Mouse (Mus musculus): ENCODE results near the gene Abca4. TPM values are rescaled to one million over a fixed set of nuclear protein-coding genes. Genes with fewer than 3 reads are reported as not detected.

The Abca4 gene
- polyA plus RNA-seq, 1 experiment from 2014 or later: 1.5 TPM

GRCm38 (mm10) chr3:122120217-122120616 is 76.0 kb downstream of the Abca4 start:
- H3K4me1 ChIP-seq: peaks cover 30% of the 10 kb centered on the region
- no peak overlapping the region for H3K4me2 ChIP-seq
- WGBS: 75% methylated on average over 7 of the region's 7 CpGs
- H3K36me3 ChIP-seq: no peaks in the 10 kb centered on the region
- H3K4me3 ChIP-seq: no peak overlapping the region
- peak overlapping the region; percentile 82 for H3K27ac ChIP-seq
- no peaks in the 10 kb centered on the region for H3K27me3 ChIP-seq
- no peak overlapping the region for H3K9ac ChIP-seq
- no peaks in the 10 kb centered on the region for H3K9me3 ChIP-seq
- no peak; the same call in 1 of the 2 replicates for ATAC-seq (ENCODE audit: borderline replicate concordance, extremely low read depth, low FRiP score, low TSS enrichment)

DNA sequence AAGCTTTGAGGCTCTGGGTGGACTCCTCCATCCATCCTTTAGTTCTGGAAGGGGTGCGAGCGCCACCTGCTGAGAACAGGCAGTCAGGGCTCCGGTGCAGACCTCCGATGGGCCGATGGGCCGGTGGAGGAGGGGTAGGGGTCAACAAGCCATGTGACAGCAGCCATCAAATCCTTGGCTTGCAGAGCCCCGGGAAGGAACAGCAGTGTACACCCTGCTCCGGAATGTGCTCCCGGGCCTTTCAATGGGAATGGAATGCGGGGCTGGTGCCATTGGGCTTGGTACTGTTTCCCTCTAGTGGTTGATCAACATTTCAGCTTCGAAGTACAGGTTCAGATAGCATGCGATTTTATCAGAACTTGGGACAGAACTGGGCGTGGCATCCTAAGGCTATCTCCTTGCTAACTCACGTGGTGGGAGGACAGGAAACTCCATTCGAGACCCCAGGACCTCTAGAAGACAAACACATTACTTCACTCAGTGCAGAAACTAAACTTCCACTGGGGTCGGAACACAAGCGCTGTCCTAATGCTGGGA is 78.0 kb downstream of the Abca4 start:
- Histone ChIP-seq H3K27ac (peak overlapping the region; percentile 65), H3K4me2 (peak overlapping the region; percentile 57), H3K4me1 (peaks cover 30% of the 10 kb centered on the region), H3K27me3 (no peaks in the 10 kb centered on the region), H3K9me3 (no peaks in the 10 kb centered on the region), H3K4me3 (peak overlapping the region; percentile 27), H3K9ac (no peak overlapping the region), H3K36me3 (no peaks in the 10 kb centered on the region)
- peak; percentile 94 for ATAC-seq (ENCODE audit: borderline replicate concordance, extremely low read depth, low FRiP score, low TSS enrichment)
- 4% methylated on average over 17 of the region's 17 CpGs for WGBS

GRCm38 (mm10) chr3:122122838-122123237 is 78.6 kb downstream of the Abca4 start:
- WGBS: 81% methylated on average over 8 of the region's 8 CpGs

DNA sequence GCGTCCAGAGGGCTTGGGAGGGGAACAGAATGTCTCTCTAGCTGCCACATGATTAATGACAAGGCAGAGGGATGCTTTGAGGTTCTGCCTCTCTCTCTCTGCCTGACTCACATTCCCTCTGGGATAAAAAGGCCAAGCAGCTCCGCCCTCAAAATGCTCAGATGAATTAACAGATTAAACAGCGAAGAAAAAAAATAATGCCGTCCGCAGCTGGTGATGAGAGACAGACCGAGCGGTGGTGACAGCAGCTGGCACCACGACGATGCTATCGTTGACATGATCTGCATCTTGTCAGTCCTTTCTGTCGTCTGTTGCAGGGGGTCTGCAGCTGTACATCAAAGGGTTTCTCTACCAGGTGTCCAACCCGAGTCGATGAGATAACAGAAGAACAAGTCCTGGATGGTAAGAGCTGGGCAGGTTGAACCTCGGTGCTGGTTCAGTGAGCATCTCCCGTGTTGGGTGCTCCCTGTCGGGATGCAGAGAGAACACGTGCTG is 84.8 kb downstream of the Abca4 start:
- Histone ChIP-seq H3K27me3 (no peaks in the 10 kb centered on the region), H3K4me3 (no peak overlapping the region), H3K36me3 (no peaks in the 10 kb centered on the region), H3K4me1 (peaks cover 42% of the 10 kb centered on the region), H3K9me3 (no peaks in the 10 kb centered on the region), H3K9ac (no peak overlapping the region), H3K27ac (no peak overlapping the region), H3K4me2 (no peak overlapping the region)
- ATAC-seq (ENCODE audit: borderline replicate concordance, extremely low read depth, low FRiP score, low TSS enrichment): no peak
- WGBS: 29% methylated on average over 17 of the region's 17 CpGs

More at GRCm38 (mm10) chr3:122122838-122123237, 78.6 kb downstream of the Abca4 start:
- Histone ChIP-seq H3K27ac (peak overlapping the region; percentile 65), H3K4me3 (peak overlapping the region; percentile 27; the same call in 1 of the 2 replicates), H3K4me1 (peaks cover 27% of the 10 kb centered on the region), H3K9ac (no peak overlapping the region), H3K36me3 (no peaks in the 10 kb centered on the region), H3K4me2 (peak overlapping the region; percentile 57; the same call in 1 of the 2 replicates), H3K27me3 (no peaks in the 10 kb centered on the region), H3K9me3 (no peaks in the 10 kb centered on the region)
- ATAC-seq (ENCODE audit: borderline replicate concordance, extremely low read depth, low FRiP score, low TSS enrichment): no peak

DNA sequence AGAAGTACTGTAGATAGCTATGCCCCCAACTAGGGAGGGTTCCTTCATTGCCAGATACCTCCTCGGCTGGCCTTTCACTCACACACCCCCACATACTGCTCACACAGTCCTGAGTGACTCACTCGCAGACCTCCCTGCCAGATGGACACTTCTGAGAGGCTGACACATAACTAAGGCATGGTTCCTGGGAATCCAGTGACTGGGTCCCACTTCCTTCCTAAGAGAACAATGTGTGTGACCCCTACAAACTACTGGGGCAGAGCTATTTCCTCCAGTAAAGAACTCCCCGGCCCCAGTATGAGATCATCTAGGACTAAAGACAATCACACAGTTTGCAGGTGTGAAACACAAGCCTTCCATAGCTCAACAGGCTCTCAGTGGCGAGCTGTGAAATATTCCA is 86.5 kb downstream of the Abca4 start:
- Histone ChIP-seq H3K4me1 (peaks cover 42% of the 10 kb centered on the region), H3K36me3 (no peaks in the 10 kb centered on the region), H3K4me2 (no peak overlapping the region), H3K9me3 (no peaks in the 10 kb centered on the region), H3K9ac (no peak overlapping the region), H3K27ac (peak overlapping the region; percentile 80; the same call in 1 of the 2 replicates), H3K4me3 (no peak overlapping the region), H3K27me3 (no peaks in the 10 kb centered on the region)
- 29% methylated on average over 4 of the region's 4 CpGs for WGBS
- peak; percentile 79 for ATAC-seq (ENCODE audit: borderline replicate concordance, extremely low read depth, low FRiP score, low TSS enrichment)

DNA sequence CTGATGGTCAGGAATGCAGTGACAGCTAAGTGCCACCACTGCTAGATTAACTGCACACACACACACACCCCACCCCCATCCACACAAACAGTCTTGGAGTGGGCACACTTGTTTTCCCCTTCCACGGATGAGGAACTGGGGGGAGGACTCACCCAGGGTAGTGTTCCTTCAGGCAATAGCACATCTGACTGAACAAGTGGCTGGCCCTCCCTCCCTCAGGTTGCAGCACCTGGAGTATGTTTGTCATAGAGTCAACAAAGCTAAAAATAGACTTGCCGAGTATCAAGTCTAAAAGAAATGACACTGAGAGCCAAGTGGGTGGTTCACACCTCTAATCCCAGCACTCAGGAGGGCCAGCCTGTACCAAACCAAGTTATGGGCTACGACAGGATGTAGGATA is 87.4 kb downstream of the Abca4 start:
- H3K9me3 ChIP-seq: no peaks in the 10 kb centered on the region
- H3K4me1 ChIP-seq: peaks cover 42% of the 10 kb centered on the region
- no peak overlapping the region for H3K4me3 ChIP-seq
- no peaks in the 10 kb centered on the region for H3K36me3 ChIP-seq
- no peak overlapping the region for H3K4me2 ChIP-seq
- H3K27me3 ChIP-seq: no peaks in the 10 kb centered on the region
- H3K9ac ChIP-seq: no peak overlapping the region
- WGBS: 15% methylated on average over 3 of the region's 3 CpGs
- H3K27ac ChIP-seq: peak overlapping the region; percentile 80
- peak; percentile 43; the same call in 1 of the 2 replicates for ATAC-seq (ENCODE audit: borderline replicate concordance, extremely low read depth, low FRiP score, low TSS enrichment)

- WGBS: 36% methylated on average over 5 of the region's 5 CpGs
- Histone ChIP-seq H3K4me2 (no peak overlapping the region), H3K27me3 (no peaks in the 10 kb centered on the region), H3K36me3 (no peaks in the 10 kb centered on the region), H3K4me1 (peaks cover 42% of the 10 kb centered on the region), H3K4me3 (no peak overlapping the region), H3K9ac (no peak overlapping the region), H3K27ac (0 out of 2 replicates have a peak overlapping the region, but pooled peaks have one; percentile 80), H3K9me3 (no peaks in the 10 kb centered on the region)
- ATAC-seq (ENCODE audit: borderline replicate concordance, extremely low read depth, low FRiP score, low TSS enrichment): no peak
Measured at GRCm38 (mm10) chr3:122133255-122133654, 89.0 kb downstream of the Abca4 start.

DNA sequence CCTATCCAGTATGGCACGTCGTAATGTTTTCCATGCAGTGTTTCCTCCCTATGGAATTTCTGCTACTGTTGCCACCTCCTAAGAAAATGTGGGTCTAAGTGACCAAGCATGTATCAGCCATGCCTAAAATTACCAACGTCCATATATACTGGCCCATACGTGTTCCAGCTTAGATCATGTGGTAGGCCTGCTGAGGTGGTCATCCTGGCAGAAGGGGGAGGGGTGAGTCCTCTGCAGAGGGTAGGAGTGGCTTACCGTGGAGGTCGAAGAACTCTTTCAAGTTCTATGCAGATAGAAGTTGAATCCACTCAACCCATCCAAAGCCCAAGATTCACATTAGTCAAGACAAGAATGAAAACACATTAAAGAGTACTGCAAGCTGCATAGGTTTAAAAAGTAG is 89.6 kb downstream of the Abca4 start:
- no peaks in the 10 kb centered on the region for H3K36me3 ChIP-seq
- no peaks in the 10 kb centered on the region for H3K27me3 ChIP-seq
- H3K9me3 ChIP-seq: no peaks in the 10 kb centered on the region
- no peak overlapping the region for H3K4me3 ChIP-seq
- H3K4me2 ChIP-seq: no peak overlapping the region
- no peak for ATAC-seq (ENCODE audit: borderline replicate concordance, extremely low read depth, low FRiP score, low TSS enrichment)
- WGBS: 45% methylated on average over 6 of the region's 6 CpGs
- H3K27ac ChIP-seq: no peak overlapping the region
- no peak overlapping the region for H3K9ac ChIP-seq
- H3K4me1 ChIP-seq: peaks cover 42% of the 10 kb centered on the region

DNA sequence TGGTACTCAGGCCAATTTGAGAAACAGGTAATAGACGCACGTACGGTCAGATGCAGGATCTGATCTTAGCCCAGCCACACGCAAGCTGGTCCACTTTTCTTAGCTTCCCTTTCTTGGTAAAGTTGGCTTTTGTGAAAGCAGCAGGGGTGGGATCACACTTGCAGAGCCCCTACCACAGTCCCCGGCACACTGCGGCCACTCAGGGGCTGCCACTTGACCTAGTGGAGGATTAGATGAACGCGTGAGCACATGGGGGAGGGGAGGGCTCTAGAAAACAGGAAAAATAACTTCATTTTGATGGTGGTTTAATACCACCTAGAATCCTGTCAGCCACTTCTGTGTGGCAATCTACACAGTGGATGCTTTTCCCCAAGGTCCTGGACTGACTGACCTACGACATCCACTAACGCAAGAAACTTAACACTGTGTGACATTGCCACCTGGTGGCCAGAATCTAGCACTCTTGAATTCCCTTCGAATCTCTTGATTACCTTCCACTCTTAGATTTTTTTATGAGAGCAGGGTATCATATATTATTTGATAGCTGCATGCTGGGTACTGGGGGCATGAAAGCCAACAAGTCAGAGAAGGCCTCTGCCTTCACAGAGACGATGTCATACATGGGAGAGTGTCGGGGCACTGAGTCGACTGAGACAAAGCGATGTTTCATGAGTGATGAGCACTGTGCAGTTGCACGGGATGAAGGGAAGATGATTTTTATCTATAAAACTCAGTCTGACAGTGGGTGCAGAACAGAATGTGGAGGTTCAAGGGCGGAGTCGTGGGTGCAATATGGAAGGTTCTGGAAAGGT is 96.6 kb downstream of the Abca4 start:
- no peaks in the 10 kb centered on the region for H3K9me3 ChIP-seq

DNA sequence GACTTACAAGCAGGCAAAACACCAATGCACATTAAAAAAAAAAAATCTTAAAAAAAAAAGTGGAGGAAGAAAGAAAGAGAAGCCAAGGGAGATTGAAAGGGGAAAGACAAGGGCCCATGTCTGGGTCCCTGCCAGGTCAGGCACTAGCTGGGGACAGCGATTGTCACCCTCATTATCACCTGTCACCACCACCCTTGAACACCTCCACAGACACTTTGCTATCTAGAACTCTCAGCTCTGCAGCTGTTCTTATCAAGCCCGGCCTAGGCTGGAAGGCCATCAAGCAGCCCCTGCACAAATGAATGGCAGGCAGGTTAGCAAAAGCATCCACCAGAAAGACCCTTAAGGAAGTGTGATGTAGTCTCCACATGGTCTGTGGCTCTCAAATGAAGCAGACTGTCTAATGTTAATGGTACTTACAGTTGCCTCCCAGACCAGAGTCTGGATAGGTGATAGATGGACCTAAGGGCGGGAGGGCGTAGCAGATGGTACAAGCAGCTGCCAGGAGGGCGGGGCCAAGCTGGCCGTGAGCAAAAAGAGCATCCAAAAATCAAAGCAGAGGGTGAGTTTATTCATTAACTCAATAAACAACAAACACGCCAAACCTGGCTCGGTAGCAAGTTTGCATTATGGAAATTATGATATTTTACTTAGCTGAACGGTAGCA is 98.1 kb downstream of the Abca4 start:
- no peak for ATAC-seq (ENCODE audit: borderline replicate concordance, extremely low read depth, low FRiP score, low TSS enrichment)
- Histone ChIP-seq H3K27me3 (no peaks in the 10 kb centered on the region), H3K4me1 (peaks cover under 1% of the 10 kb centered on the region; the same call in 1 of the 2 replicates), H3K36me3 (no peaks in the 10 kb centered on the region), H3K27ac (no peak overlapping the region), H3K4me3 (no peak overlapping the region), H3K9me3 (no peaks in the 10 kb centered on the region), H3K9ac (no peak overlapping the region), H3K4me2 (no peak overlapping the region)
- 56% methylated on average over 9 of the region's 9 CpGs for WGBS

More for the DNA sequence above, 96.6 kb downstream of the Abca4 start:
- WGBS: 58% methylated on average over 18 of the region's 18 CpGs
- Histone ChIP-seq H3K27ac (no peak overlapping the region), H3K4me1 (no peaks in the 10 kb centered on the region), H3K4me3 (no peak overlapping the region), H3K36me3 (no peaks in the 10 kb centered on the region), H3K4me2 (no peak overlapping the region), H3K9ac (no peak overlapping the region), H3K27me3 (no peaks in the 10 kb centered on the region)
- ATAC-seq (ENCODE audit: borderline replicate concordance, extremely low read depth, low FRiP score, low TSS enrichment): peak; percentile 62; the same call in 1 of the 2 replicates

DNA sequence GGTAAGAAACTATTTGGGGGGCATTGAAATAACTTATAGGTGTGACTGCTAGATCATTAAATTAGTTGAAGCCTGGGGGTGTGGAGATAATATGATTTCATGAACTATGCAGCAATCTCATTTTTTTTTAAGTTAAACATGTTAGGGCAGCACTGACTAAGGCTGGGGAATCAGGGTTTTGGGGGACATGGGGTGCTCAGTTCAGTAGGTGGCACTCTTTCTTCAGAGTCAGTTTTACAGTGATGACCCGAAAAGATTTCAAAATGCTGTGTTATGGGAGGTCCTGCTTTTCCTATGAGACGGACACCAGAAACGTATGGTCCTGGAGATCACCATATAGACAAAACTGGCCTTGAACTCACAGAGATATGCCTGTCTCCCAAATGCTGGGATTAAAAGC is 99.2 kb downstream of the Abca4 start:
- H3K4me2 ChIP-seq: no peak overlapping the region
- no peak overlapping the region for H3K9ac ChIP-seq
- 73% methylated on average over 3 of the region's 3 CpGs for WGBS
- H3K4me3 ChIP-seq: no peak overlapping the region
- no peak for ATAC-seq (ENCODE audit: borderline replicate concordance, extremely low read depth, low FRiP score, low TSS enrichment)
- H3K27me3 ChIP-seq: no peaks in the 10 kb centered on the region
- peaks cover 5% of the 10 kb centered on the region; the same call in 1 of the 2 replicates for H3K4me1 ChIP-seq
- no peaks in the 10 kb centered on the region for H3K9me3 ChIP-seq
- H3K27ac ChIP-seq: no peak overlapping the region
- H3K36me3 ChIP-seq: no peaks in the 10 kb centered on the region

All from lung, embryonic 15.5 days (tissue).